In genomic region chr15:69291273-69291672, GRCm38 (mm10) we compare ENCODE assay signal across 24 mouse cellular contexts.
"Had no signal": no experiment of that assay in that cellular context is flagged by ENCODE, and none has a peak within 500 bp of the region (broad histone marks: within the 10 kb centered on the region; RNA-seq: fewer than 3 reads in every experiment).

No protein-coding gene starts in this region.

- H3K4me3 ChIP-seq: layer of hippocampus, adult 2 months; limb, embryonic 10.5 days; limb, embryonic 13.5 days; liver, embryonic 12.5 days; liver, embryonic 15.5 days; lung, embryonic 15.5 days; megakaryocyte, embryonic 14.5 days; midbrain, embryonic 10.5 days; midbrain, embryonic 13.5 days; myocyte; neural tube, embryonic 13.5 days; stomach, embryonic 15.5 days had no signal

- H3K27me3 ChIP-seq: limb, embryonic 13.5 days; liver, embryonic 12.5 days; liver, embryonic 15.5 days; lung, embryonic 15.5 days; megakaryocyte, embryonic 14.5 days; midbrain, embryonic 13.5 days; neural tube, embryonic 13.5 days; stomach, embryonic 15.5 days had no signal

- H3K36me3 ChIP-seq: limb, embryonic 10.5 days; limb, embryonic 13.5 days; liver, embryonic 12.5 days; liver, embryonic 15.5 days; lung, embryonic 15.5 days; midbrain, embryonic 10.5 days; midbrain, embryonic 13.5 days; neural tube, embryonic 13.5 days; stomach, embryonic 15.5 days had no signal

- H3K27ac ChIP-seq: layer of hippocampus, adult 2 months; limb, embryonic 10.5 days; limb, embryonic 13.5 days; liver, embryonic 12.5 days; liver, embryonic 15.5 days; lung, embryonic 15.5 days; midbrain, embryonic 10.5 days; midbrain, embryonic 13.5 days; neural tube, embryonic 13.5 days; stomach, embryonic 15.5 days had no signal

- ATAC-seq: liver, embryonic 12.5 days; midbrain, embryonic 13.5 days; midbrain, embryonic 16.5 days had no signal

- H3K9ac ChIP-seq: limb, embryonic 13.5 days; liver, embryonic 12.5 days; liver, embryonic 15.5 days; lung, embryonic 15.5 days; midbrain, embryonic 13.5 days; neural tube, embryonic 13.5 days; stomach, embryonic 15.5 days had no signal

- H3K4me2 ChIP-seq: limb, embryonic 13.5 days; liver, embryonic 12.5 days; liver, embryonic 15.5 days; lung, embryonic 15.5 days; midbrain, embryonic 13.5 days; neural tube, embryonic 13.5 days; stomach, embryonic 15.5 days had no signal

- H3K4me1 ChIP-seq: limb, embryonic 13.5 days; liver, embryonic 12.5 days; liver, embryonic 15.5 days; lung, embryonic 15.5 days; megakaryocyte, embryonic 14.5 days; midbrain, embryonic 10.5 days; midbrain, embryonic 13.5 days; neural tube, embryonic 13.5 days; stomach, embryonic 15.5 days had no signal

- H3K9me3 ChIP-seq: limb, embryonic 10.5 days; limb, embryonic 13.5 days; liver, embryonic 12.5 days; liver, embryonic 15.5 days; lung, embryonic 15.5 days; megakaryocyte, embryonic 14.5 days; midbrain, embryonic 10.5 days; midbrain, embryonic 13.5 days; neural tube, embryonic 13.5 days; stomach, embryonic 15.5 days had no signal

- DNase-seq: kidney, adult 8-10 months; kidney, postnatal 25 days; layer of hippocampus, adult 9-11 months; liver; lung, adult 18-20 months; lung, postnatal 10 days; lung, postnatal 36 days; retina, postnatal 1 day; right cerebral cortex, postnatal 25 days; spleen, adult 18-20 months; thymus, postnatal 25 days had no signal
